Mouse (Mus musculus) ovary, postnatal 14 days (tissue): ENCODE data around the gene Zbtb20.

Experiments
- DNase-seq: peaks from one replicate; pipeline ENCODE4 v3.0.0; 2022; ENCODE audit warnings: low spot score

The Zbtb20 gene

DNA sequence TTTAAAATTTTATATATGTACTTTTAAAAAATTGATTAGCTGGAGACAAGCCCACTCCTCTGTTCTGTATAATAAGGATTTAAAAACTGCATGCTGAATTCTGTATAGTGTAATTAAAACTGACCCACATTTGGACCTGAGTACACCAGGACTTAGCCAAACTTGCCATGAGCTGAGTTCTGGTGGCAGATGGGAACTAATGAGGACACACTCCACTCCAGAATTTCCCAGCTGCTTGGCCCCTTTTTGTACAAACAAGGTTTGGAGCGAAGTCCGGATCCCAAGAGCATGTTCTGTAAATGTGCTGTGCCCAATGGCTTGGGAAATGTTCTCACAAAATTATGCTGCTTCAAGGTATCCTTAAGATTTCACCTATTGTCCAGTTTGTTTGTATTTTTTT lies 204.7 kb downstream of the Zbtb20 start:
- no peak for DNase-seq

DNA sequence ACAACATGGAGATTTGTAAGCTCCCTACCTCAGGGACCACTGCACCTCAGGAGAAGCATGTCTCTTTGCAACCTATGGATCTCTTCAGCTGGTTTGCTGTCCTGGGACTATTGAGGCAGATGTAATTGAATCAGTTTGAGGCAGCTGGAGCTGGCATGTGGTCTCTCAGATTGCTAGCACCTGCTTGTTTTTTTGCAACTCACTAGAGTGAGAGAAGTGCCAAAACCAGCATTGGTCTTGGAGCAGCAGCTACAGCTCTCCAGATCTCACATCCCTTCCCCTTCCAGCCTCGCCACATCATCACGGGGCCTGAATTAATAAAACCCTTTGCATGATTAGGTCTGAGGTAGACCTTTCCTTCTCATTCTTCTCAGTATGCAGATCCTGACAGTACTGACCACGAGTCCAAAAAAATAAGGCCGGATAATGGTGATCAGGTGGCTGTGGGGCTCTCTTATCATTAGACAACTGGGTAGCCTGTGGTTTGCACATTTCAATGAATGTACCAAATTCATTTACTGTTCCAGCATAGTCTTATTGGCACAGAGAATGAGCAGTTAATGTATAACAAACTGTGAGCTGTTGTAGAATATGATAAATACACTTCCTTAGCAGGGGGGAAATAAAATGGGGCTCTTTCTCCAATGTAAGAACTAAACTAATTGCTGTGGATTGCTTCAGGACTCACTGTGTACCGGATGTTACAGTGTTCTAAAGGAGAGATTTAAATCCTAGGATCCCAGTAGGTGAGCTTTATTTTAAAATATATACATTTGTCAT lies 205.4 kb downstream of the Zbtb20 start:
- no peak for DNase-seq

DNA sequence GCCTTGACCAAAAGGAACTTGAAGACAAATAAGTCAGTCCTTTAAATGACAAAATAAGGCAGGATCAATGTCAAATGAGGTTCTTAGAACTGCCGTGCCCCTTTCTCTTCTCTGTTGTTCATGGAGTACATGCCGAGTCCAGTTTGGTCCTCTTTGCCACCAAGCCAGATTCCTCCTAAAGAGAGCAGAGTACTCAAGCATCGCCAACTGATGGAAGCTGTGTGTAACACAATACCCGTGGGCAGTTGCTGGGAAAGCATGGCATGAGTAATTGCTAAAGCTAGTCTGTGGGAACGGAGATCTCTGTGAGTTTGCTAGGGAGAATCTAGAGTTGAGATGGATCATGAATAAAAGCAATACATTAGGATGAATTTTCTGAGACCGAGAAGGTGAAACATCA lies 206.3 kb downstream of the Zbtb20 start:
- DNase-seq = no peak

DNA sequence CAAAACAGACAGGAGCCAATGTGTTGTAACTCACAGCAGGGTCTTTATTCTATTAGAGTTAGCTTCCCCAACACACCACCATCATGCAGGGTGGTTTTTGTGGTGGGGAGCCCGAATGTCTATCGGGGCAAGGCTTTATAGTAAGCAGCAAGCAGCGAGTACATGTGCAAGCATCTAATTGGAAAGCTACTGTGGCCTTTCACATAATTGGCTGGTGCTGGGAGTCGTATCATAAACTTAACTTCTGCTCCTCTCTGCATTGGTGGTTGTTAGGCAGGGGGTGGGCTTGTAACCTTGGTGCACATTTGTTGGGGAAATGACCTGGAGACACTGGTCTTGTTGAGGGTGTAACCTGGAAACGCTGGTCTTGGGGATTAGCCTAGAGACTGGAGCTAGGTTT lies 207.1 kb downstream of the Zbtb20 start:
- no peak for DNase-seq

DNA sequence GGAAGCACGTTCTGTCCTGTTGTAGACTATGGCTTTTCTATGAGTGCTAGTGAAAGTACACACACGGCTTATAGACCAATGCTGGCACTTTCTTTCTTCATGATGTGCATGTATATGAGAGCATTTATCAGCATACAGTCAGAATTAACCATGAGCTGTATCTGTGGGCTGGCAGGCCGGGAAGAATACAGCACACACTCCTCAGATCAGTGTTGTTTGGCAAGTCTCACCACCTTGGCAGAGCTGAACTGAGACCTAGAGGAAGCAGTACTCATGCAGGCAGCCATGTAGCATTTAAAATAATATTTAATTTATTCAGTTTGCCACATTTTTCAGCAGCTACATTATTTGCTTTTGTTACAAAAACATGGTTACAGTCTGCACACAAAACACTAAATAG lies 214.5 kb downstream of the Zbtb20 start:
- DNase-seq = no peak

DNA sequence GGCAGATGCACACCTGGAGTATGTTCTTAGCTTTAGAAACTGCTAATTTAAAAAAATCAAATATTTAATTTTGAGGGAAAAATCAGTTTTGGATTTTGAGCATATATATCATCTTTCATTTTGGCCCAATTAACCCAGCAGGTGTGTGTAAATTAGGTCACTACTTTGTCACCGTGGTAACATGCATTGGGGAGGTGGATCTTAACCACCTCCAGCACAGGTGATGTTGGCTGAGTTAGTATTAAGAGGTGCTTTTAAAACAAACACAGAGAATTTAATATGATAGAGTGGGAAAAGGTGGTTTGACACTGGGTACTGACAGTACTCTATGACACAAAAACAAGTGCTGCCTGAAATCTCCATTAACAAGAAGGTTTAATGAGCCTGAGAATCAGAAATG lies 218.5 kb downstream of the Zbtb20 start:
- DNase-seq = no peak

DNA sequence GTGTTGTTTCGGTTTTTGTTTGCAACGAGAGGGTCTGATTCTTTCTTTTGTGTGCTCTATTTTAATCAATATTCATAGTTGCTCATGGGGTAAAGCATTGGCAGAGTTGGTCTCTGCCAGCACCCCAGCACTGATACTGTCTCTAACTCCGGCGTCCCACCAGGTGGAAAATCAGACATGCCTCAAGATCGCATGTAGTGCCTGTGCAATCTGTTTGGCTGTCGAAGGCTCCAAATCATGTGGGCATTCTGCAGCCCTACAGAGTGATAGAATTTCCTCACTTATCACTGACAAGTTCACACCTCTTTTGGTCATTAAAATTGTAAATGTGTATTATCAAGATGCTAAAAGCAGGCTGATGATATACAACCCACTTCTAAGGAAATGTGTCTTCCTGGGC lies 219.1 kb downstream of the Zbtb20 start:
- no peak for DNase-seq

DNA sequence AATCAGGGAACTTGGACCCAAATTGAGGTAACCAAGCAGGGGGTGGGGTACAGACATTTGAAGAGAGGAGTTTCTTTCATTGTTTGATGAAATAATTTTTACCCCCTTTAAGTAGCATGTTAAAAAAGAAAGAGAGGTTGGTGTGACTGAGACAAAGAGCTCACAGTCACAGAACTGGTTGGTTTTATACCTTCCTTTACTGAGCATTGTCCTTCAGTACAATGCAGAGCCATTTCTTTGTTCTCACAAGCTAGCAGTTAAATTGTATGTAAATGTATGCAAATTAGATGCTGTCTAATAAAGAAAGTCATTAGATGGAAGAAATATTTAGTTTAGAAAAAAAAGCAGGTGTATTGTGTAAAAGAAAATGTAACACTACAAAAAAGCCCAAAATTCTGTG lies 220.4 kb downstream of the Zbtb20 start:
- DNase-seq = no peak

DNA sequence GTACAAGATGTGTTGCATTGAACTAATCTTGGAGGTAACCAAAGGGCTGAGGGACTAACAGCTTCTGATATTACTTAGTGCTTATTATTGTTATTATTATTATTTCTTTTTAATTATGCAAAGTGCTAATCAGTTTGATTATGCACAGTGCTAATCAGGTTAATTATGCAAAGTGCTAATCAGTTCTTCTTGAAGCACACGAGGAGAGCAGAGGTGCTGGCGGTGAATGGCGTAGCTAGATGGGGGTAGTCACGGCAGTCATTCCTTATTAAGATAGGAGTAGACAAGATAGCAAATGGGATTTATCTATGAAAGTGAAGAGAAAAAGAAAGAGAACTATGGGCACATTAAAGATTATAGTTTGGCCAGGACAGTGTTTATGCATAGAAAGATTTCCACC lies 222.5 kb downstream of the Zbtb20 start:
- DNase-seq = no peak

DNA sequence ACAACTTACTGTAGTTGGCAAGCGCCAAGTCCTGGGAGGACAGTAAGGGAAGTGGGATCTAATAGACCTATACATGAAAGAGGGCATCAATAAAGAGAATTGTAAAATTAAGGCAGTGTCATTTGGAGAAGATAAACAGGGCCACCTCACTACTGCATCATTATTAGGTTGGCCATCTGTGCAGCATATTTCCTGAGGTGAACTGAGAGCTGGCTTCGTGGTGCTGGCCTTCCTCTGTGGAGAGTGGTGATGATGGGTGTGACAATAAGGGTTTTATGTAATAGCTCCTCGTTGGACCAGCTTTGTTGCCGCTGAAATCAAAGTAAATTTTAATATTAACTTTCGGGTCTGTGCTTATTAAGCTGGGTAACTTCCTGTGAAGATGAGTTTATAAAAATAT lies 223.0 kb downstream of the Zbtb20 start:
- no peak for DNase-seq

DNA sequence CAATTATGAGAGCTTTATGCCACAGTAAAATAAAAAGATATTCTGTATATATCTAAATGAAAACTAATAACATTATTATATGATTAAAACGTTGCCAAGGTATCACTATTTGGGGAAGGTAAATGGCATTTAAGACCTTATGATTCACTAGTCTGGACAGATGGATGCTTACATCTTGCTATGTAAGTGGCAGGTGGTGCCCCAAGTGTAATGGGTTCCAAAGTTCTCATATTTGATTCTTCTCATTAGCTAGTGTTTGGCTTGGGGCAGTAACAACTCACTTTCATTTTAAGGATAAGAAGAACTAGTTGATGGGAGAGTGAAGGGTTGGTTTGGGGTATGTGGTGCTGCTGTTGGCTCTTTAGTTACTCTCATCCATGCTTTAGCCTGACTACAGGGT lies 235.6 kb downstream of the Zbtb20 start:
- DNase-seq = no peak

DNA sequence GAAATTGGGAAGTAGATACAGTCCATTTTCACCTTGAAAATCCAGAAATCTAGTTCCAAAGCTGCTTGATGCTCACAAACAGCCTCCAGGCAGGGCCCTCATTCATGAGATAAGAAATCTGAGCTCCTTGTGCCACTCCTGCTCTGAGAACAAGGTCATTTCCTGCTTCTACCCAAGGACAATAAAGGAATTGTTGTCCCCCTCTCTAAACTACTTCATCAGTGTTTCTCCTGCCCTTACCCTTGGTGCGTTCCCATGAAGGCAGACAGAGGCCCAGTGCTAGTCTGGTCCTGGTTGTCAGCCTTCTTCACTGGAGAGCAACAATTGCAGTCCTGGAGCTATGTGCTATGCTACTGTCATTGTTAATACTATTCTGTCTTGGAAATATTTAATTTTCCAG lies 238.3 kb downstream of the Zbtb20 start:
- DNase-seq = no peak

DNA sequence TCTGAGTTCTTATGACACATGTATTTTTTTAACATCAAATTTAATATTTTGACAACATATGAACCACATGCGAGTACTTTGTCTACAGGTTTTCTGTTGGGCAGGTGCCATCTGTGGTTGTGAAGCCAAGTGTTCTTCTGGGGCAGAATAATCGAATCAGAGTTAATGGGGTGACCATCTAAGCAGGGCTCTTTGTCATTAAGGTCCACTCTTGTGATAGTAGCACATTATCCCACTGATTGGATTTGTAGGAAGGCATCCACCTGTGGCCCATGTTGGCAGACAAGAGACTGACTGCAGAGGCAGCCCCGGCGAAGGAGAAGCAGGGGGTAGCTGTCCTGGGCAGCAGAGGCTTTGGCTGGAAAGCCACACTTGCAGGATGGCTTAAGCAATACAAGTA lies 254.3 kb downstream of the Zbtb20 start:
- no peak for DNase-seq

DNA sequence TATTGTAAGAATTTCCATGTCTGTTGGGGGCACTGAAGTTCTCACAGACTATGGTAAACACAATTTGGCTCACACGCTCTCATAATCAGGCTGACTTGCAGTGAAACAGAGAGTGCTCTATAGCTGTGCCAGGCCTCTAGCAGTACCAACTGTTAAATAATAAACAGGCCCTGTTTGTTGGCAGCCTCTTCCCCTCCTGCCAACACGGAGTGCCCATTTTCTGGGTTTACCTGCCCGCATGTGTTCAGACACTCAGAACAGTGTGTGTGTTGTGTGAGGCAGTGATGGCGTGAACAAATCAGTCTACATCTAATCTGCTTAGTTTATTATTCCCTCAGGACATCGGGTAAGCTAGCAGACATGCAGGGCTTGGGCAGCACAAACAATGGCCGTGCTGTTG lies 254.9 kb downstream of the Zbtb20 start:
- DNase-seq = no peak

DNA sequence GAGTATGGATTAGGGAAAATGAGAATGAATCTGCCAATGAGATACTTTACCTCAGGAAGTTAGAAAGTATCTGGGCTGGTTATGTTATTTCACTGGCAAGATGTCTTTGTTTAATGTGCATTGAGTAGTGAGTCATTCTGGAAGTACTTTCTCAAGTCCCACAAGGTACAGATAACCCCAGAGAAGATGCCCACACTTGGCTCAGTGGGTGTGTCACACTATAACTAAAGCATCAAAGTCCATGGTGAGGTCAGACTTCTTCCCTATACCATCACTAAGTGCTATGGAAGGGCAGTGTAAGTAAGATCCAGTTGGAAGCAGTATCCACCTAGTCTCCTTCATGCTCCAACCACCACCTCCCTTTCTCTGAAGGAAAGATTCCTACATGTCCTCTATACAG lies 255.4 kb downstream of the Zbtb20 start:
- no peak for DNase-seq

DNA sequence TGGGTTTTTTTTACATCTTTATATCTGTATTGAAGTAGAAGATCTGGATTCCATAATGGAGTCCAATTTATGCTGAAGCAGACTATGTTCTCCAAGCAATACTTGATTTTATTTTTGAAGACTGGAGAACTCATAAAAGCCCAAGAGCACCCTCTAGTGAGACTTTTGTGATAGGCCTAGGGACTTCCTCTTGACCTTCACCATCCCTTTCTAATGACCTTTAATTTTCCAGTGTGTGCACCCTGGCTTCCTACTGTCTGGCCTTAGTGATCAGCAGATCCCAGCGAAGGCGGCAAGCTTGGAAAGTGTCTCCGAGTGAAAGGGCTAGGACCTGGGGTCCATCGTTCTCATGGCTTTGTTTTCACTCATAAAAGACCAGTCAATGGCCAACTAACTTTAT lies 292.8 kb downstream of the Zbtb20 start:
- no peak for DNase-seq

DNA sequence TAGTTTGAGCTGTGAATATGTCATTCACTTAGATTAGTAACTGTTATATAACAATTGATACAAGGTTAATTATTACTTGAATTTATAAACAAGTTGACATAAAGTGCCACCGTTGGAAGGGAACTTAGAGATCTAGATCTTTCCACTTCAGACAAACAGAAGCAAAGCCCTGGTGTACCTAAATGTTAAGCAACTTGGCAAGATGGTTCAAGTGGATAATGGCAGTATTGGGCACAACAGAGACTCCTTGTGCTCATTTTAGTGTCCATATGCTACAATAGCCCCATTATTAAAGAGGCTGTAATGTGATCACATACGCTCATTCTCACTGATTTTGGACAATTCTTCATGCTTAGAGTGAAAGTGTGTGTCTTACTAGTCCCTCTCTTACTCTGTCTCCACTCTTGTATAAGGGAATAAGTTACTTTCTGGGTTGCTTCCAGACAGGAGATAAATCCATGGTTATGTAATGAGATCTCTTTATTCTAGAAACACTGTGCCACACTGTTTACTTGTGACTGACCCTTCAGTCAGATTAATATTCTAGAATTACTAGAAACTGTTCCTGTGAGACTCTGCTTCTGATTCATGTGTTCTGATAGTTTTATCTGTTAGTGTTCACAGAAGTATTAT lies 293.7 kb downstream of the Zbtb20 start:
- DNase-seq = no peak

DNA sequence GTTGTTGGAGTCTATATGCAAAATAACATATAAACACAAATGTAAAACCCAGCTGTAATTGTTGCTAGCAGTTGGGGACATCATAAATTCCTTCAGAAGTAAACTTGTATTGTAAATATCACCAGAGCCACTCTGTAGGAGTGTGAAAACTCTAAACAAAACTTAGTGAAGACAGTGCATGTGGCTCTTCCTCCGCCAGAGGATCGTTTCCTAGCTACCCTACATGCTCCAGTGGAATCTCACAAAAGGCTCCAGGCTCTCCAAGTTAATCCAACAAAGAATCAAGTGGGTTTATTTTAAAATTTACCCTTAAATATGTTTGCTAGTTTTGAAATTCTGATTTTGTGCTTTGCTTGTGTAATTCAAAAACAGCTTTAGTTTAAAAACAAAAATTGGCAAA lies 296.5 kb downstream of the Zbtb20 start:
- DNase-seq = no peak

DNA sequence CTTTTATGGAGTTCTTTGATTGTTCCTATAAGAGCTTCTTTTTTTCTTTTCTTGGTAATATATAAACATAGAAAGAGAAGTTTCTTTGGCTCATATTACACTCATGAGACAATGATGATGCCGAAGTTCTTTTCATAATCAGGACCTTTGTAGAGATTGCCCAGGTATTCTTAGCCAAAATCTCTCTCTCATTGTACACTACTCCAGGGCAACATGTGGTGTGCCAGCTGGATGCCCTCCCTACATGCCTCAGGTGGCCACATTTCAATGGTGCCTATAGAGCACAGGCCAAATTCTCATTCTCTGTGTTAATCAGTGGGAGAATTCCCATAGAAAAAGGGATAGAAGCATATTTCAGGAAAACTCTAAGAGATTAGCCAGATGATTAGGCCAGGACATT lies 297.2 kb downstream of the Zbtb20 start:
- no peak for DNase-seq

DNA sequence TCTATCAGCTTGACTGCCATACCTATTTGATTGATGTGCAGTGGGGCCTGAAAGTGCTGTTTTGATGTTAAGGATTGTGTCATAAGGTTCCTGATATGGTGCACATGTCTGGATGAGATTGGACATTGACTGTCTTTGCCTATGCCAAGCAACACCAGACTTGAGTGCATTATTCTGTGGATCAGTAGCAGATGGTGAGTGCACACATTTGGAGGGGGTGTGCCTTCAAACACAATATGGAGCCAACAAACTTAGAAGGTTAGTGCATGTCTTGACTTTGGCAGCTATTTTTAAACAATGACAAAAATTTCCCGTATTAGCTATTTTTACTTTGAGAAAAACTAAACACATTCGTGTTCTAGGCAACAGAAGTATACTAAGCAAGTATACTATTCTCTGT lies 299.1 kb downstream of the Zbtb20 start:
- DNase-seq = no peak

DNA sequence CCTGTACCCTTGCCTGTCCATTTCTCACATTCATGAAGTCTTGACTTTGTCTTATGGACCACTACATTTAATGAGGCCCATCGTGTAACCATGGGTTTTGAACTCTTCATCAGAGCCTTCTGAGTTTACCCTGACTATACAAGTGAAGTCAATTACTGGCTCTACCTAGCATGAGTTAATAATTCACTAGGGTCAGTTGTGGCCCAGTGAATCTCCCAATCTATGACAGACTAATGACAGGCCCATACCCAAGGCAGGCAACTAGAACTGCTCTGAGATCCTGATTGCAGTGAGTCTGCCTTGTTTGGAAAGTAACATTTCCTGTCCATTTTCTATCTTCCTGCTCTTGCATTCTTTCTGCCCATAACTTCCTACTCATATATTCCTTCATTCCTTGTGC lies 305.4 kb downstream of the Zbtb20 start:
- no peak for DNase-seq

DNA sequence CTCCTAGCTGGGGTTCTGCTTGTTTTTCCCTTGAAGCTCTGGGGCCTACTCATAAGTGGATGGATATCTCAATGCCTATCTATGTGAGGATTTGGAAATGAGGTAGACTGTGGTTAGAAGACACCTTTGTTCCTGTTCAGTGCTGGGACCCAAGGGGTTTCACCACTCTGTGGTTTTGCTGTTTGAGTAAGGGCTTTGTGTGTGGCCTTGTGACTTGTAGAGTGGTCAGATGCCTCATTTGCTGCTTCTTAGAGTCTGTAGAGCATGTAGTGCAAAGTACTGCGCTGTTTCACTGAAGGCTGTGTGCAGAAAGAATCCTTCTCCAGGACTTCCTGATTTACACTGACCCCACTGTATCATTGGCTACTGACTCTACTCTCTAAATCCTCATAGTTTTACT lies 314.7 kb downstream of the Zbtb20 start:
- no peak for DNase-seq

DNA sequence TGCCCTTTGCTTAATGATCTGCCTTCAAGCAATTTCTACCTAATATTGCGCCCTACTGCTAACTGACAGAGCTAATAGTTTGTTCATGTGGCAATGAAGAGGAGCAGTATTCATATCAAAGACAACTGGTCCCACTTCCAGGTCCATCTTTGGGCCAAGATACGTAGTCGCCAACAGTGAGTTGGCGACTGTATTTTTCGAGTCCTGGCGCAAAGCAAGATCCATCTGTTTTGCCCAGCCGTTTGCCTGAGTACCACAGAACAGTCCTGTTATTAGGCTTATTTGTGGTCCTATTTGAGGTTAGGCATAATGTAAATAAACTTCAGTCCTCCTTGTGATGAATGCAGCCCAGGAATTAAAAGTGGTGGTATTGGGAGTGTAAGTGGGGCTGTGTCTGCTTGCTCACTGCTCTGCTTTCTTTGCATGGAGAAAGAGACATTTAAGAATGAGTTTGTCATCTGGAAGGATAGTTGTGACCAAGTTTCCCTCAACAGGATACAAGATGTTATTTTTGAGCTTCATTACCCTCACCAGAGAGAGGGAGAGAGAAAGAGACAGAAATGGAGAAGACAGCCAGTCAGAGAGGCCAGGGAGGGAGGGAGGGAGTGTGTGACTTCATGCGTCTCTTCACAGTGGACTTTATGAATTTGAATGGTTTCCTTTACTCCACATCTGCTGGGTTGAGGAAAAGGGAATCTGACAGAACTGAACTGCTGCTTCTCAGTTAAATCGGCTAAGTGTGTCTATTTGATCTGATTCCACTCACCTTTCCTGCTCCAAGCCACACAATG lies 315.6 kb downstream of the Zbtb20 start:
- DNase-seq = no peak
